Mouse (Mus musculus): ENCODE data around the gene Fancc. TPM values are rescaled to one million over a fixed set of nuclear protein-coding genes. Genes with fewer than 3 reads are reported as not detected.
A peak's percentile ranks its signal among the peaks of the same experiment; 100 is the strongest.

Gene Fancc
- polyA plus RNA-seq, 1 experiment from 2014 or later = 15.5 TPM

- no peak overlapping the region for H3K4me3 ChIP-seq
- H3K9me3 ChIP-seq = no peaks in the 10 kb centered on the region
- H3K36me3 ChIP-seq = no peaks in the 10 kb centered on the region
- no peak overlapping the region for H3K9ac ChIP-seq
- H3K27ac ChIP-seq (replicated peaks) = peak overlapping the region; percentile 18; the same call in 1 of the 2 replicates
- no peaks in the 10 kb centered on the region for H3K27me3 ChIP-seq
- peaks cover 15% of the 10 kb centered on the region for H3K4me1 ChIP-seq (replicated peaks)
- no peak overlapping the region for H3K4me2 ChIP-seq
- 18% methylated on average over 15 of the region's 15 CpGs for WGBS
- ATAC-seq (ENCODE audit: low FRiP score, low read depth) = peak; percentile 19; the same call in 1 of the 2 replicates
These were observed 202.5 kb downstream of the Fancc start for GRCm38 (mm10) chr13:63294359-63295193.

GRCm38 (mm10) chr13:63293647-63294046 lies 203.4 kb downstream of the Fancc start:
- 39% methylated on average over 3 of the region's 3 CpGs for WGBS
- H3K9me3 ChIP-seq = no peaks in the 10 kb centered on the region
- H3K27me3 ChIP-seq = no peaks in the 10 kb centered on the region
- ATAC-seq (ENCODE audit: low FRiP score, low read depth) = no peak
- H3K9ac ChIP-seq = no peak overlapping the region
- no peak overlapping the region for H3K4me3 ChIP-seq
- H3K36me3 ChIP-seq = no peaks in the 10 kb centered on the region
- H3K27ac ChIP-seq (replicated peaks) = no peak overlapping the region
- peaks cover 22% of the 10 kb centered on the region for H3K4me1 ChIP-seq (replicated peaks)
- H3K4me2 ChIP-seq = no peak overlapping the region

- over 99% methylated on average over 6 of the region's 6 CpGs for WGBS
- H3K4me2 ChIP-seq = no peak overlapping the region
These were observed 206.1 kb downstream of the Fancc start for GRCm38 (mm10) chr13:63291016-63291415.

GRCm38 (mm10) chr13:63290126-63290525 lies 207.0 kb downstream of the Fancc start:
- Histone ChIP-seq H3K27ac (replicated peaks) (no peak overlapping the region), H3K27me3 (no peaks in the 10 kb centered on the region), H3K4me1 (replicated peaks) (peaks cover 21% of the 10 kb centered on the region), H3K9me3 (no peaks in the 10 kb centered on the region), H3K9ac (no peak overlapping the region), H3K36me3 (no peaks in the 10 kb centered on the region), H3K4me3 (no peak overlapping the region), H3K4me2 (no peak overlapping the region)
- no peak for ATAC-seq (ENCODE audit: low FRiP score, low read depth)
- WGBS = 94% methylated on average over 4 of the region's 4 CpGs

More at GRCm38 (mm10) chr13:63291016-63291415, 206.1 kb downstream of the Fancc start:
- H3K27ac ChIP-seq (replicated peaks) = no peak overlapping the region
- H3K27me3 ChIP-seq = no peaks in the 10 kb centered on the region
- H3K4me3 ChIP-seq = no peak overlapping the region
- no peak for ATAC-seq (ENCODE audit: low FRiP score, low read depth)
- H3K9me3 ChIP-seq = no peaks in the 10 kb centered on the region
- peaks cover 25% of the 10 kb centered on the region for H3K4me1 ChIP-seq (replicated peaks)
- no peaks in the 10 kb centered on the region for H3K36me3 ChIP-seq
- no peak overlapping the region for H3K9ac ChIP-seq

GRCm38 (mm10) chr13:63289687-63290086 lies 207.4 kb downstream of the Fancc start:
- H3K9ac ChIP-seq = no peak overlapping the region
- no peaks in the 10 kb centered on the region for H3K27me3 ChIP-seq
- no peak overlapping the region for H3K4me3 ChIP-seq
- ATAC-seq (ENCODE audit: low FRiP score, low read depth) = no peak
- no peak overlapping the region for H3K27ac ChIP-seq (replicated peaks)
- H3K36me3 ChIP-seq = no peaks in the 10 kb centered on the region
- H3K4me1 ChIP-seq (replicated peaks) = peaks cover 17% of the 10 kb centered on the region
- H3K4me2 ChIP-seq = no peak overlapping the region
- H3K9me3 ChIP-seq = no peaks in the 10 kb centered on the region
- 37% methylated on average over 5 of the region's 5 CpGs for WGBS

- WGBS = 70% methylated on average over 4 of the region's 4 CpGs
- no peak overlapping the region for H3K27ac ChIP-seq (replicated peaks)
These were observed 207.9 kb downstream of the Fancc start for GRCm38 (mm10) chr13:63289152-63289551.

GRCm38 (mm10) chr13:63286483-63287102 lies 210.5 kb downstream of the Fancc start:
- Histone ChIP-seq H3K4me3 (no peak overlapping the region), H3K4me2 (no peak overlapping the region), H3K36me3 (no peaks in the 10 kb centered on the region), H3K27ac (replicated peaks) (no peak overlapping the region), H3K9me3 (no peaks in the 10 kb centered on the region), H3K27me3 (no peaks in the 10 kb centered on the region), H3K9ac (no peak overlapping the region), H3K4me1 (replicated peaks) (peaks cover 10% of the 10 kb centered on the region)
- ATAC-seq (ENCODE audit: low FRiP score, low read depth) = no peak
- WGBS = 80% methylated on average over 11 of the region's 11 CpGs

More at GRCm38 (mm10) chr13:63289152-63289551, 207.9 kb downstream of the Fancc start:
- no peak overlapping the region for H3K4me2 ChIP-seq
- no peak overlapping the region for H3K9ac ChIP-seq
- no peak for ATAC-seq (ENCODE audit: low FRiP score, low read depth)
- no peaks in the 10 kb centered on the region for H3K36me3 ChIP-seq
- H3K9me3 ChIP-seq = no peaks in the 10 kb centered on the region
- no peak overlapping the region for H3K4me3 ChIP-seq
- H3K4me1 ChIP-seq (replicated peaks) = peaks cover 12% of the 10 kb centered on the region
- H3K27me3 ChIP-seq = no peaks in the 10 kb centered on the region

GRCm38 (mm10) chr13:63284748-63285147 lies 212.3 kb downstream of the Fancc start:
- H3K27ac ChIP-seq (replicated peaks) = no peak overlapping the region
- H3K4me1 ChIP-seq (replicated peaks) = peaks cover 12% of the 10 kb centered on the region
- no peaks in the 10 kb centered on the region for H3K36me3 ChIP-seq
- no peak overlapping the region for H3K9ac ChIP-seq
- ATAC-seq (ENCODE audit: low FRiP score, low read depth) = no peak
- H3K4me2 ChIP-seq = no peak overlapping the region
- no peaks in the 10 kb centered on the region for H3K27me3 ChIP-seq
- WGBS = 95% methylated on average over 3 of the region's 3 CpGs
- no peak overlapping the region for H3K4me3 ChIP-seq
- H3K9me3 ChIP-seq = no peaks in the 10 kb centered on the region

GRCm38 (mm10) chr13:63283236-63283635 lies 213.8 kb downstream of the Fancc start:
- no peak overlapping the region for H3K27ac ChIP-seq (replicated peaks)
- H3K4me1 ChIP-seq (replicated peaks) = peaks cover 17% of the 10 kb centered on the region
- H3K27me3 ChIP-seq = no peaks in the 10 kb centered on the region
- H3K9ac ChIP-seq = no peak overlapping the region
- ATAC-seq (ENCODE audit: low FRiP score, low read depth) = no peak
- no peak overlapping the region for H3K4me3 ChIP-seq
- H3K9me3 ChIP-seq = no peaks in the 10 kb centered on the region
- H3K4me2 ChIP-seq = no peak overlapping the region
- H3K36me3 ChIP-seq = no peaks in the 10 kb centered on the region

- Histone ChIP-seq H3K9ac (no peak overlapping the region), H3K27ac (replicated peaks) (no peak overlapping the region), H3K9me3 (no peaks in the 10 kb centered on the region), H3K4me1 (replicated peaks) (peaks cover 20% of the 10 kb centered on the region), H3K27me3 (no peaks in the 10 kb centered on the region), H3K4me3 (no peak overlapping the region), H3K4me2 (no peak overlapping the region), H3K36me3 (no peaks in the 10 kb centered on the region)
- 87% methylated on average over 8 of the region's 8 CpGs for WGBS
- no peak for ATAC-seq (ENCODE audit: low FRiP score, low read depth)
These were observed 215.9 kb downstream of the Fancc start for GRCm38 (mm10) chr13:63281206-63281605.

- Histone ChIP-seq H3K4me3 (no peak overlapping the region), H3K9ac (no peak overlapping the region), H3K27ac (replicated peaks) (no peak overlapping the region), H3K4me2 (no peak overlapping the region), H3K9me3 (no peaks in the 10 kb centered on the region), H3K36me3 (no peaks in the 10 kb centered on the region), H3K4me1 (replicated peaks) (peaks cover 20% of the 10 kb centered on the region), H3K27me3 (no peaks in the 10 kb centered on the region)
- WGBS = 55% methylated on average over 3 of the region's 3 CpGs
- no peak for ATAC-seq (ENCODE audit: low FRiP score, low read depth)
These were observed 216.7 kb downstream of the Fancc start for GRCm38 (mm10) chr13:63280344-63280743.

GRCm38 (mm10) chr13:63279807-63280206 lies 217.3 kb downstream of the Fancc start:
- no peak overlapping the region for H3K9ac ChIP-seq
- peaks cover under 1% of the 10 kb centered on the region; the same call in 1 of the 2 replicates for H3K27me3 ChIP-seq
- no peaks in the 10 kb centered on the region for H3K9me3 ChIP-seq
- peaks cover 20% of the 10 kb centered on the region for H3K4me1 ChIP-seq (replicated peaks)
- no peak for ATAC-seq (ENCODE audit: low FRiP score, low read depth)
- no peak overlapping the region for H3K4me3 ChIP-seq
- H3K27ac ChIP-seq (replicated peaks) = no peak overlapping the region
- peak overlapping the region; percentile 35 for H3K4me2 ChIP-seq
- no peaks in the 10 kb centered on the region for H3K36me3 ChIP-seq
- WGBS = 44% methylated on average over 8 of the region's 8 CpGs

Measured in hindbrain, embryonic 15.5 days (tissue).